Mouse (Mus musculus) hindbrain, postnatal 0 days (tissue): ENCODE data around the gene Lin7a. TPM values are rescaled to one million over a fixed set of nuclear protein-coding genes. Genes with fewer than 3 reads are reported as not detected.

ENCODE experiments used
- ATAC-seq: fragments of 200-750 bp; cut with Nextera tagmentation; 2 replicates; pipeline ENCODE4 v1.8.0; 2017; ENCODE audit warnings: mild to moderate bottlenecking, moderate TSS enrichment, moderate library complexity
- DNase-seq: peaks from one replicate; pipeline ENCODE4 v3.0.0-alpha.2; 2015; ENCODE audit warnings: low spot score
- H3K27ac ChIP-seq: fragments of 300-500 bp; sonication (generic); 2 replicates; pipeline ENCODE4 v1.5.1; 2014; ENCODE audit warnings: mild to moderate bottlenecking
- H3K27me3 ChIP-seq: fragments of 300-500 bp; sonication (generic); 2 replicates; pipeline ENCODE4 v1.6.1; 2014; ENCODE audit warnings: low read length, mixed read lengths; ENCODE audit not compliant: insufficient read depth
- H3K36me3 ChIP-seq: fragments of 300-500 bp; sonication (generic); 2 replicates; pipeline ENCODE4 v1.6.1; 2014; ENCODE audit warnings: low read length, mixed read lengths; ENCODE audit not compliant: insufficient read depth
- H3K4me1 ChIP-seq: fragments of 300-500 bp; sonication (generic); 2 replicates; pipeline ENCODE4 v1.6.1; 2014; ENCODE audit warnings: antibody characterized with exemption, low read length, mixed read lengths; ENCODE audit not compliant: insufficient read depth
- H3K4me2 ChIP-seq: fragments of 300-500 bp; sonication (generic); 2 replicates; pipeline ENCODE4 v1.6.1; 2014; ENCODE audit warnings: low read depth, mild to moderate bottlenecking, low read length, moderate library complexity, mixed read lengths
- H3K4me3 ChIP-seq: fragments of 300-500 bp; sonication (generic); 2 replicates; pipeline ENCODE4 v1.5.1; 2014; ENCODE audit warnings: low read length
- H3K9ac ChIP-seq: fragments of 300-500 bp; sonication (generic); replicated peaks from 2 replicates; pipeline ENCODE4 v1.6.1; 2014; ENCODE audit warnings: mild to moderate bottlenecking, low read length, moderate library complexity, mixed read lengths
- H3K9me3 ChIP-seq: fragments of 300-500 bp; sonication (generic); 2 replicates; pipeline ENCODE4 v1.6.1; 2016; ENCODE audit warnings: low read length, mixed read lengths
- CTCF ChIP-seq: IDR thresholded peaks from 2 replicates; pipeline ENCODE4 v1.5.1; 2016; ENCODE audit warnings: antibody characterized with exemption, control low read depth, low read depth
- WGBS: fragments of 180-500 bp; shearing (Covaris S2); extraction: QIAGEN DNeasy Blood & Tissue Kit; methylation state at CpG from one replicate; pipeline ENCODE4 v1.1.7; 2014; 5-methylcytosine and 5-hydroxymethylcytosine counted together
- polyA plus RNA-seq: library from polyadenylated mRNA; unstranded; fragments of >200 nt; fragmentation: Nextera tagmentation; extraction: Ambion mirVana; gene quantifications from 2 replicates; pipeline ENCODE4 v1.2.1, GENCODE M21; 2015
- total RNA-seq: library from RNA; depleted of rRNA; stranded (reverse); fragments of >200 nt; gene quantifications from 2 replicates; pipeline ENCODE4 v1.2.3, GENCODE M21; 2014

Gene Lin7a
- total and polyA plus RNA-seq, 2 experiments from 2014 or later: 26.0 to 27.8 TPM

DNA sequence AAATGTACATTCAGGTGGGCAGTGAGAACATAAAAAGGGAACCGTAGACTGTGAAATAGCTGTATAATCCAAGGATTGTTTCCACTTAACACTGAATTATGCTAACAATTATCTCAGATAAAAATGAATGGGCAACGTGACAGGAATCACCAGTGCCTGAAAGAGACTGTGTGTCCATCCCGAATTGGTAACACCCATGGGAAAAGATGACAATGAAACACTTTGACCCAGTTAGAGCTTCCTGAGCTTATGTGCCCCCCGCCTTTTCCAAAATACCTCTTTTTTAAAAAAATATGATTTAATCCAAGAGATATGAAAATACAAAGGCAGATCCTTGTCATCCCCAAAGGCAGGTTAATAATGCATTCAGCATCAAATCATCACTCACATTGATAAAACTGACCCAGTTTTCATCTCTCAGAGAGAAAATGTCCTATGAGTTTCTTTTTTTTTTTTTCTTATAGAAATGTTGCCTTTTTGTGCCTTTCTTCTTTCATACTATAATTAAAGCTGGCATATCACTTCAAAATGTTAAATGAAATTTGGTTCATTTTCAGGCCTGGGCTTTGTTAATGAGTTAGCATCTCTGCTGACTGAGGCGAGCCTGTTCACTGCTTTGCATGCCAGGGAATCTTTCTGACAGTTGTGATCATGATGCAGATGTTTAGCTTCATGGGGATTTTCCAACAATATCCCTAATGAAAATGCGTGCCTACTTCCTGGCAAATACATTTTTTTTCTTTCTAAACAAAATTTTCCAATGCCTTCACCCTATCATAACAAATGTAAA, 80.4 kb downstream of the Lin7a start:
- TF ChIP-seq CTCF: no peak
- no peaks in the 10 kb centered on the region for H3K9me3 ChIP-seq
- H3K9ac ChIP-seq: no peak overlapping the region
- H3K4me1 ChIP-seq: no peaks in the 10 kb centered on the region
- no peak overlapping the region for H3K27ac ChIP-seq
- no peak for DNase-seq
- WGBS: 31% methylated on average over 6 of the region's 6 CpGs
- no peak for ATAC-seq
- no peaks in the 10 kb centered on the region for H3K36me3 ChIP-seq
- H3K27me3 ChIP-seq: no peaks in the 10 kb centered on the region
- H3K4me2 ChIP-seq: no peak overlapping the region
- H3K4me3 ChIP-seq: no peak overlapping the region

DNA sequence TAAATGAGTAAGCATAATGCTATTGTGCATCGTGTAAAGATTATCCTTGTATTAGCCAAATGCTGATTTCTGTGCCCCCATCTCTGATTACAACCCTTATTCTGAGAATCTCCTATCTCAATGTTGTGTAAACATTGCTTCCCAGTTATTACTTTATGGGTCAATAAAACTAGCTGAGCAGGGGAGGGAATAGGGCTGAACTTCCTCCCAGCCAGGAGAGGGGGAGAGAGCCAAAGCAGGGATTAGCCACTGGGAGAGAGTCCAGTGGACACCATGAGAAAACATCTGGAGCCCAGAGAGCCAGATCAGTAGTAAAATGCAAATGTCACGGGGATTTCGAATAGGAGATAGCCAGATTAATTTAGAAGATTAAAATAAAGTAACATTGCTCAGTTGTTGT, 82.0 kb downstream of the Lin7a start:
- 95% methylated on average over 3 of the region's 3 CpGs for WGBS
- no peak overlapping the region for H3K27ac ChIP-seq
- H3K4me1 ChIP-seq: no peaks in the 10 kb centered on the region
- no peak overlapping the region for H3K4me3 ChIP-seq
- H3K27me3 ChIP-seq: no peaks in the 10 kb centered on the region
- ATAC-seq: no peak
- TF ChIP-seq CTCF: no peak
- H3K4me2 ChIP-seq: no peak overlapping the region
- no peaks in the 10 kb centered on the region for H3K9me3 ChIP-seq
- no peak for DNase-seq
- H3K36me3 ChIP-seq: no peaks in the 10 kb centered on the region
- H3K9ac ChIP-seq: no peak overlapping the region

DNA sequence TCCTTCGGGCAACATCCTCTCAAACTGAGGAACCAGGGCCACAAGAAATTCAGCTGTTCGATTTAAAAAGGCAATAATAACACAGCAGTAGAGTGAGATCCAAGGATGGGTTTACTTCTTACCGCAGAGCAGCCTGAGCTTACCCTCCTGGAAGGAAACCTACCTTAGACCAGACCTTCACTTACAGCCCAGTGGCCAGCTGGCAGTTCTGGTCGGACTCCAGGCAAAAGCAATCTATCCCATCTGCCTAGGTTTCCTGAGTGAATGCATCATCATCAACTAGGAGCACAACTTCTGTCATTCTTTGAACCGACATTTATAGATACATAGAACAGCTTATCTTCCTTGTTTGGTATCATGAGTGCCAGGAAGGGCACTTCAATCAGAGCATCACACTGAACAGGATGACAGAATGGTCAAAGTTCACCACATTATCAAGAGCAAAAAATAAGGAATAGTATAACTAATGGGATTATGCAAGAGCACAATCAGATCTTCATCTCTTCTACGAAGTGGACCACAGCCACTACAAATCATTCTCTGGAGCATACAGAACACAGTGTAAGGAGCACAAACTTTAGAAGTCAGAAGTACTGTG, 87.1 kb downstream of the Lin7a start:
- Histone ChIP-seq H3K36me3 (no peaks in the 10 kb centered on the region), H3K27ac (no peak overlapping the region), H3K4me3 (no peak overlapping the region), H3K27me3 (no peaks in the 10 kb centered on the region), H3K4me1 (no peaks in the 10 kb centered on the region), H3K9ac (no peak overlapping the region), H3K4me2 (no peak overlapping the region), H3K9me3 (no peaks in the 10 kb centered on the region)
- DNase-seq (no peak), ATAC-seq (no peak)
- WGBS: 90% methylated on average over 6 of the region's 6 CpGs
- no peak for TF ChIP-seq CTCF

DNA sequence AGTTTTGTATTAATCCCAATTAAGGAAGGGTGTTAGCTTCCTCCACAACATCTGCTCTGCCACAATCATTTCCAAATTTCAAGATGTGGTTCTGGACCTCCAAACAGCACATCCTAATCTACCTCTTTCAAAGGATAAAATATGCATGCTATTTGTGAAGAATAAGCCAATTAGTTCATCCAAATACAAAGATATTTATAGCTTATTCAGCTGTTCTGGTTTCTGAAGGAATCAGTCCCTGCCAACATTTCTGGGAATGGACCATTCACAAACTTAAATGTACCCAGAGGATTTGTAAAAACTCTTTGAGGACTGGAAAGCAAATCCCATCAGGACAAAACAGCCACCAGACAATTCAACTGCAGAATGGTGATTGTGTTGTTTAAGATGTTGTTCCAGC, 87.8 kb downstream of the Lin7a start:
- H3K4me3 ChIP-seq: no peak overlapping the region
- ATAC-seq (no peak), DNase-seq (no peak)
- H3K27ac ChIP-seq: no peak overlapping the region
- no peak for TF ChIP-seq CTCF
- no peaks in the 10 kb centered on the region for H3K4me1 ChIP-seq
- no peaks in the 10 kb centered on the region for H3K9me3 ChIP-seq
- no peak overlapping the region for H3K4me2 ChIP-seq
- no peak overlapping the region for H3K9ac ChIP-seq
- H3K36me3 ChIP-seq: no peaks in the 10 kb centered on the region
- H3K27me3 ChIP-seq: no peaks in the 10 kb centered on the region

DNA sequence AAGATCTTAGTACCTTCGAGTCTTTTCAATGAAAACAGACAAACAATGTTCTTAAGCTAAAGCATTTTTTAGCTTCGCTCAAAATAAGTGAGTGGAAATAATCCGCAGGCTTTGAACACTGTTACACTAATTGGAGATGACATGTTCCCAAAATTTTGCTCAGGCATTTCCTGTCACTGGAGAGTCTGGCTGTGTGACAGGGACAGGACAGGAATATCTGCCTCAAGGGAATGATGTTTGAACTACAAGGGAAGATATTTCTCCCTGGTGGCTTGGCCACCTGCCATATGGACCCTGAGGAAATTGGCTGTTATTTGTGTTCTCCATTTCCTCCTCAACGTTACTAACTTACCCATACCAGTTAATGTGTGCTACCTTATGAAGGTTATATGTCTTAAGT, 90.1 kb downstream of the Lin7a start:
- H3K27ac ChIP-seq: no peak overlapping the region
- TF ChIP-seq CTCF: no peak
- no peaks in the 10 kb centered on the region for H3K4me1 ChIP-seq
- DNase-seq (peak; percentile 63), ATAC-seq (peak; percentile 76)
- no peak overlapping the region for H3K4me3 ChIP-seq
- no peak overlapping the region for H3K9ac ChIP-seq
- H3K4me2 ChIP-seq: no peak overlapping the region
- H3K9me3 ChIP-seq: no peaks in the 10 kb centered on the region
- no peaks in the 10 kb centered on the region for H3K27me3 ChIP-seq
- H3K36me3 ChIP-seq: no peaks in the 10 kb centered on the region
- 58% methylated on average over 4 of the region's 4 CpGs for WGBS

DNA sequence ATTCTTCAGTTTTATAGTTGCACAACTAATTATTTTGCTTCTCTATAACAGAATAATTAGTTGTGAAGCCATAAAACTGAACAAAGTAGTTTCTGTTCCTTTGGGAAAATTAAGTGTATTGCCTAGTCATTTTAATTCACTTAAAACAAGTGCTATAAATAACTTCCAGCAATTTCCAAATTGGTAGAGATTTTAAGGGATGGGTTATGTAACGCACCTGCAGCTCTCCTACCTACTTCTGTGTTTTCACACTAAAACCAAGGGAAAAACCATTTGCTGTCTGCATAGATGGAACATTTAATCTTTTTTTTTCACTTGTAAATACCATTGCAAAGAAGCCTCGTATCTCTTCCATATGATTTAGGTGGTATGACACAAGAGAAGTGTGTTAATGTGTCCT, 90.5 kb downstream of the Lin7a start:
- ATAC-seq (no peak), DNase-seq (no peak)
- Histone ChIP-seq H3K27ac (no peak overlapping the region), H3K4me1 (no peaks in the 10 kb centered on the region), H3K9ac (no peak overlapping the region), H3K4me2 (no peak overlapping the region), H3K9me3 (no peaks in the 10 kb centered on the region), H3K36me3 (no peaks in the 10 kb centered on the region), H3K27me3 (no peaks in the 10 kb centered on the region), H3K4me3 (no peak overlapping the region)
- no peak for TF ChIP-seq CTCF
- 80% methylated on average over 2 of the region's 2 CpGs for WGBS

DNA sequence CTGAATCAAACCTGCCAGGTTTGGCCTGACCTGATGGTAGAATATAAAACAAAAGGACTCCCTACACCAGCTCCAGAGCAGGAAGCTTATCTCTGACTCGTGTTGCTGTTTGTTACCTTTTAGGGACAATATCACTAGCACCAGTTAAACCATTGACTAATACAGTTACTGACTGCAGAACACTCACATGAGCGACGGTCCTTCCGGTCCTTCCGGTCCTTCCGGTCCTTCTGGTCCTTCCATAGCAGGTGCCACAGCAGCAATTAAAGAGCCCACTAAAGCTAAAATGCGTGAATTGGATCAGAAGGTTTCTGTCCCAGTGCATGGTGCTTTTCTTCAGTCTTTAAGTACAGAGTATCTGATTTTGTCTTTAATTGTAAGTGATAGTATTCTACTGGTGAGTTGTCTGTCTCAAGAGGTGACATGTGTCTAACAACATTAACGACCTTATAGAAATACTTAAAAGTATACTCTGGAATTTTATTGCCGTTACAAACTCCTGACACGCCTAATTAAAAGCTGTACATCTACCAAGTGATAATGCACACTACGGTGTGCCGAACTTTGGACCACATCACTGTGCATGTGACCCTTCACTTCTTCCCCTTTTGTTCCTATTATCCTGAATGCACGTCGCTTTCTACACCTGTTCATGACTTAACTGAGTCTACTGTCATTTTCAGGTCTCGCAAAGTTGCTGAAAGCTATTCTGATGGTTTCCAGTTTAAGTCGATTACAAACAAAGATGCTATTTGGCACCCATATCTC, 91.7 kb downstream of the Lin7a start:
- H3K9me3 ChIP-seq: no peaks in the 10 kb centered on the region
- no peak overlapping the region for H3K4me2 ChIP-seq
- TF ChIP-seq CTCF: no peak
- no peak overlapping the region for H3K4me3 ChIP-seq
- H3K4me1 ChIP-seq: no peaks in the 10 kb centered on the region
- ATAC-seq: no peak
- H3K27me3 ChIP-seq: no peaks in the 10 kb centered on the region
- no peak overlapping the region for H3K9ac ChIP-seq
- no peak overlapping the region for H3K27ac ChIP-seq
- WGBS: 91% methylated on average over 16 of the region's 16 CpGs
- no peak for DNase-seq
- no peaks in the 10 kb centered on the region for H3K36me3 ChIP-seq
